Mouse (Mus musculus): ENCODE measurements around the gene Ugt1a6b. TPM values are rescaled to one million over a fixed set of nuclear protein-coding genes. Genes with fewer than 3 reads are reported as not detected.
"Not testable (repeated sequence)": the region's sequence is repeated elsewhere in the genome, so short reads cannot be mapped to it uniquely, and the experiment has no call there.

The Ugt1a6b gene
- polyA plus RNA-seq, 1 experiment from 2014 or later = 1.0 TPM

DNA sequence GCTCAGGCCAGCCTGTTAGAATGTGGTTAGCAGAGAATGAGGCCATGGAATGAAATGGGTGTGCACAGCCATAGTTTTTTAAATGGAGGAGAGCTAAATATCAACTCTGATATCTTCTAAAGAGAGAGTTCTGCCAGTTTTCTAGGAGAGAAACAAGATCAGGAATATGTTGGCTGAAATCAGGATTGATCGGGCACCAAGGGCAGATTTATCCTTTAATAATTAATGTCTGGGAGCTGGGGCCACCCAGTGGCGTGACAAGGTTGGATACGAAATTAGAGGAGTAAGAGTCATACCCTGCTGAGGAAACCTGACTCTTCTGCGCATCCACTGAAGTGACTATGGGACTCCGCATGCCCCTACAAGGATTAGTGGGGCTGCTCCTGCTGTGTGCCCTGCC lies 62.7 kb downstream of the Ugt1a6b start, which contains the start of gene Ugt1a5:
Ugt1a5 (plus strand) TSS at position 302 of the 400 bp plus-strand sequence.
- Histone ChIP-seq H3K27me3 (no peaks in the 10 kb centered on the region), H3K9ac (no peak within 1 kb of the TSS), H3K36me3 (no peaks in the 10 kb centered on the region), H3K9me3 (replicated peaks) (no peaks in the 10 kb centered on the region), H3K27ac (no peak within 1 kb of the TSS), H3K4me3 (no peak within 1 kb of the TSS), H3K4me2 (replicated peaks) (no peak within 1 kb of the TSS), H3K4me1 (no peaks in the 10 kb centered on the region)
- ATAC-seq (ENCODE audit: low FRiP score) = no peak
- 81% methylated on average over 5 of the region's 5 CpGs for WGBS

DNA sequence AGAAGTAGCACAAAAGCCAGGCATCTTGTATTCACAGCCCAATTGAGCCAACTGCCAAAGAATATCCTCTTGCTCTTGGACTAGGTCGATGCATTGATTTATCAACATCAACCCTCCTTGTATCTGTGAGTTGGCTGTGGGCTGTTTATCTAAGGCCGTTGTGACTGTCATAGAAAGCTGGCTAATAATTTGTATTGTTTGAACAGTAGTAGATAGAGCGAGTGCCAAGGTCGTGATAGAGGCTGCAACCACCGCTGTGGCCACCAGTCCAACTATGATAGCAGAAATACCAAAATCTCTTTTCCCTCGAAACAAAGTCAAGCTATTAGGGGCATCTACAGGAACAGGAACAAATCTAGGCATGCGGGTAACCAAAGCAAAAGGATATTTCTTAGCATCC lies 69.1 kb downstream of the Ugt1a6b start:
- not testable (repeated sequence) for ATAC-seq (ENCODE audit: low FRiP score); H3K4me3 ChIP-seq
- WGBS = 83% methylated on average over 6 of the region's 7 CpGs

DNA sequence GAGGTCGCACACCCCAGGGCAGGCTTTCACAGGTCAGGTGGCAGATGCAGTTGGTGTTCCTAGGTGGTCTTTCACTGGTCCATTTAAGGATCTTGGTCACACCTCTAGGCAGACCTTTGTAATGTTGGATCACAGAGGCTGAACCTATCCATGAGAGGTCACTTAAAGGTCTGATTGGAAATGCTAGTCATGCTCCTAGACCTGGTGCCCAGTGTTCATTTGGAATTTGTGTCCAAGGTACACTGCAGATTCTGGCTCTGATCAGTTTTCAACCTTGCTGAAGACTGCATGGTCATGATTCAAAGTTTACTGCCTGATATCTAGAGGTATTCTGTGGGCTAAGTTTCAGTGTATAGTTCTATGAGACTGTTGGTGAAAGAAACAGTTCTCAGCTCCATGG lies 76.6 kb downstream of the Ugt1a6b start:
- no peaks in the 10 kb centered on the region for H3K27me3 ChIP-seq
- H3K36me3 ChIP-seq = no peaks in the 10 kb centered on the region
- ATAC-seq (ENCODE audit: low FRiP score) = no peak
- WGBS = 77% methylated on average over 1 of the region's 1 CpGs
- no peaks in the 10 kb centered on the region for H3K4me1 ChIP-seq
- no peak overlapping the region for H3K27ac ChIP-seq
- H3K9ac ChIP-seq = no peak overlapping the region
- H3K4me2 ChIP-seq (replicated peaks) = no peak overlapping the region
- no peak overlapping the region for H3K4me3 ChIP-seq
- peaks cover 20% of the 10 kb centered on the region for H3K9me3 ChIP-seq (replicated peaks)

More for the DNA sequence above, 69.1 kb downstream of the Ugt1a6b start:
- not testable (repeated sequence) for H3K9ac ChIP-seq; H3K9me3 ChIP-seq (replicated peaks); H3K27me3 ChIP-seq; H3K4me1 ChIP-seq; H3K4me2 ChIP-seq (replicated peaks); H3K36me3 ChIP-seq; H3K27ac ChIP-seq

DNA sequence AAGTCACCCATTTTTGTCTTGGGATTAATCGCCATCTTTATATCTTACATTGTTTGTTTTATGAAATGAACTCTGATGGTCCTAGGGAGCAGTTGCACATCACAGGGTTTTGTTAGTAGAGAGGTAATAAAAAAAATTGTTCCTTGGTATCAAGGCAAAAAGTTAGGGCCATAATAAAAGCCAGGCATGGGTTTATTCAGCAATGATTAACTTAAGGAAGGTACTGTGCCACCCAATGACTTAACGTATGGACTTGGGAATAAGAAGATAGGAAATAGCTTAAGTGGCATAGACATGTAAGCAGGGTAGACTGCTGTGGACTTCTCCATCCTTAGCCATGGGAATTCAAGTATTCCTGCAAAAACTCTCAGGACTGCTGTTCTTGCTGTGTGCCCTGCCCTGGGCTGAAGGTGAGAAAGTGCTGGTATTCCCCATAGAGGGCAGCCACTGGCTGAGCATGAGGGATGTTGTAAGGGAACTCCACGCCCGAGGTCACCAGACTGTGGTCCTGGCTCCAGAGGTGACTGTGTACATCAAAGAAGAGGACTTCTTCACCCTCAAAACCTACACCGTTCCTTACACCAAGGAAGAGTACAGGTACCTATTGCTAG lies 83.4 kb downstream of the Ugt1a6b start:
- ATAC-seq (ENCODE audit: low FRiP score) = no peak
- Histone ChIP-seq H3K4me2 (replicated peaks) (no peak overlapping the region), H3K4me1 (no peaks in the 10 kb centered on the region), H3K27me3 (no peaks in the 10 kb centered on the region), H3K9ac (no peak overlapping the region), H3K36me3 (no peaks in the 10 kb centered on the region), H3K27ac (no peak overlapping the region), H3K4me3 (no peak overlapping the region), H3K9me3 (replicated peaks) (0 out of 2 replicates have a peak, but pooled peaks cover 3% of the 10 kb centered on the region)
- WGBS = 85% methylated on average over 5 of the region's 5 CpGs

DNA sequence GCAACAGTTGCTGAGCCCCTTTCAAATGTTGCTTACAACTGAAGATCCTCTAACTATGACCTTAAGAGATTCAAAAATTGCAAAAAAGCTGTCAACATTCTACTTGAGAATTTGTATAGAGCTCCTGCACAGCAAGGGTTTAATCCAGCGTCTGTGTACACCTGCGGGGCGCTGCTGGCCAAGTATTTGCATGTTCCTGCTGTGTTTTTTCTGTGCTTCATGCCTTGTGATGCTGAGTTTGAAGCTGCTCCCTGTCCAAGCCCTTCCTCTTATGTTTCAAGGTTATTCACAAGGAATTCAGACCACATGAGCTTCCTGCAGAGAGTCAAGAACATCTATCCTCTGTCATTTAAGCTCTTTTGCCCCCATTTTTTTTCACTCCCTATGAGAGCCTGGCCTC lies 89.1 kb downstream of the Ugt1a6b start:
- no peak for ATAC-seq (ENCODE audit: low FRiP score)
- WGBS = 57% methylated on average over 3 of the region's 3 CpGs
- Histone ChIP-seq H3K4me1 (no peaks in the 10 kb centered on the region), H3K4me3 (no peak overlapping the region), H3K27me3 (no peaks in the 10 kb centered on the region), H3K27ac (no peak overlapping the region), H3K9me3 (replicated peaks) (no peaks in the 10 kb centered on the region), H3K36me3 (no peaks in the 10 kb centered on the region), H3K9ac (no peak overlapping the region), H3K4me2 (replicated peaks) (no peak overlapping the region)

DNA sequence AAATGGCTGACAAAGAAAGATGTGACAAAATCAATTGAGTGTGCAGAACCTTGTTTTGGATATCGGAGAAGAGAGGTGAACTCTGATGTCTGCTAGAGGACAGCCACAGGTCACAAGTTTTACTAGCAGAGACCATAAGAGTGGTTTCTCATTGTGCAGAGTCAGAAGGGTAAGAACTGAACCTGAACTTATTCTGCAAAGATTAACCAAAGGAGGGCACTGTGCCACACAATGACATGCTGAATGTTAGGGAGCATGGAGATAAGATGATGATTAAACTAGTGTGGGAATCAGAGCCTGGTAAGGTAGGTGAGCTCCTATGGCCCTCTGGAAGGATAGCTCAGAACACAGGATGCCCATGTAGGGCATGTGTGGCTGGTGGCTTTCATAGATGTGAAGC lies 92.6 kb downstream of the Ugt1a6b start:
- Histone ChIP-seq H3K4me1 (no peaks in the 10 kb centered on the region), H3K9ac (no peak overlapping the region), H3K27ac (no peak overlapping the region), H3K4me3 (no peak overlapping the region), H3K4me2 (replicated peaks) (no peak overlapping the region), H3K9me3 (replicated peaks) (no peaks in the 10 kb centered on the region), H3K27me3 (no peaks in the 10 kb centered on the region), H3K36me3 (no peaks in the 10 kb centered on the region)
- 86% methylated on average over 1 of the region's 1 CpGs for WGBS
- ATAC-seq (ENCODE audit: low FRiP score) = no peak

DNA sequence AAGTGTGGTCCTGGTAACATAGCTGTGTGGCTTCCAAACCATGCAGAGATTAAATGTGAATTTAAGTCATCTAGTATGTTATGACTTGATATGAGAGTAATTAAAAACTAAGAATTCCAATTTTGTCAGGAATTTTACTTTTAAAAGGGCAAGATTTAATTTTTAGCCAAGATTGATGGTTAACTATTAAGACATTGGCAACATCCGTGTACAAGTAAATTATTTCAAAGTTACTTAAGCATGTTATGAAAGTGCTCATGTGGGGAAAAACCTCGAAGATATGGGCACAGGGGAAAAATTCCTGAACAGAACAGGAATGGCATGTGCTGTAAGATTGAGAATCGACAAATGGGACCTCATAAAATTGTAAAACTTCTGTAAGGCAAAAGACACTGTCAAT lies 94.4 kb downstream of the Ugt1a6b start:
- 80% methylated on average over 3 of the region's 3 CpGs for WGBS
- Histone ChIP-seq H3K4me1 (no peaks in the 10 kb centered on the region), H3K36me3 (no peaks in the 10 kb centered on the region), H3K9me3 (replicated peaks) (no peaks in the 10 kb centered on the region), H3K4me2 (replicated peaks) (no peak overlapping the region), H3K27ac (no peak overlapping the region), H3K27me3 (no peaks in the 10 kb centered on the region), H3K4me3 (no peak overlapping the region), H3K9ac (no peak overlapping the region)
- ATAC-seq (ENCODE audit: low FRiP score) = no peak

DNA sequence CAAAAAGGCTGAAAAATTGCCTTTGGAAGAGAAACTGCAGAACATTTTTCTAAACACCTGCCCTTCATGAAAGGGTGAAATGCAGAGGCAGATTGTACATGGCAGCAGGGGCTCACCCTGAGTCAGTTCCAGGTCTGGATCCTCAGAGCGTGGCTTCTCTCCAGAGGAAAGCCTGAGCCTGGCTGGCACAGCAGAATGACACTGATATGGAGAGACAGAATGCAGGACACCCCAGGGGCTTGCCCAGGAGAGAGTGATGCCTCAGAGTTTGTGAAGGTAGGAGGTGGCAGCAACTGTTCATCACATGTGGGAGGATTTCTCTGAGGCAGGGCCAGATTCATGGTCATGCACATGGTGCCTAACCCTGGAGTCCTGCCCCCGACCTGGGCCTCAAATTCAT lies 96.9 kb downstream of the Ugt1a6b start:
- Histone ChIP-seq H3K9ac (no peak overlapping the region), H3K9me3 (replicated peaks) (no peaks in the 10 kb centered on the region; the same call in 1 of the 2 replicates), H3K4me3 (no peak overlapping the region), H3K4me1 (peaks cover under 1% of the 10 kb centered on the region; the same call in 1 of the 2 replicates), H3K27me3 (no peaks in the 10 kb centered on the region), H3K4me2 (replicated peaks) (no peak overlapping the region), H3K27ac (no peak overlapping the region), H3K36me3 (no peaks in the 10 kb centered on the region)
- ATAC-seq (ENCODE audit: low FRiP score) = no peak
- WGBS = 69% methylated on average over 2 of the region's 2 CpGs

DNA sequence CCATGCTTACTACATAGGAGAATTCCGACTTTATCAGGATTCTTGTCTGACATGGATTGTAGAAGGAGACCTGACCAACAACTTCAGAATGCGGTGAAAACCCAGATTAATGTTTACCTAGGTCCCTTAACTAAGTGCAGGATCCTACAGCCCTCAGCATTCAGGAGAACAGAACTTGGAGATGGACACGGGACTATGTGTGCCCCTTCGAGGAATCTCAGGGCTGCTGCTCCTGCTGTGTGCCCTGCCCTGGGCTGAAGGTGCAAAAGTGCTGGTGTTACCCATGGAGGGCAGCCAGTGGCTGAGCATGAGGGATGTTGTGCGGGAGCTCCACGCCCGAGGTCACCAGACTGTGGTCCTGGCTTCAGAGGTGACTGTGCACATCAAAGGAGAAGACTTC lies 97.4 kb downstream of the Ugt1a6b start, which contains the start of gene Ugt1a2:
Ugt1a2 (plus strand) TSS at position 146 of the 400 bp plus-strand sequence.
- 91% methylated on average over 7 of the region's 7 CpGs for WGBS
- no peaks in the 10 kb centered on the region; the same call in 1 of the 2 replicates for H3K9me3 ChIP-seq (replicated peaks)

DNA sequence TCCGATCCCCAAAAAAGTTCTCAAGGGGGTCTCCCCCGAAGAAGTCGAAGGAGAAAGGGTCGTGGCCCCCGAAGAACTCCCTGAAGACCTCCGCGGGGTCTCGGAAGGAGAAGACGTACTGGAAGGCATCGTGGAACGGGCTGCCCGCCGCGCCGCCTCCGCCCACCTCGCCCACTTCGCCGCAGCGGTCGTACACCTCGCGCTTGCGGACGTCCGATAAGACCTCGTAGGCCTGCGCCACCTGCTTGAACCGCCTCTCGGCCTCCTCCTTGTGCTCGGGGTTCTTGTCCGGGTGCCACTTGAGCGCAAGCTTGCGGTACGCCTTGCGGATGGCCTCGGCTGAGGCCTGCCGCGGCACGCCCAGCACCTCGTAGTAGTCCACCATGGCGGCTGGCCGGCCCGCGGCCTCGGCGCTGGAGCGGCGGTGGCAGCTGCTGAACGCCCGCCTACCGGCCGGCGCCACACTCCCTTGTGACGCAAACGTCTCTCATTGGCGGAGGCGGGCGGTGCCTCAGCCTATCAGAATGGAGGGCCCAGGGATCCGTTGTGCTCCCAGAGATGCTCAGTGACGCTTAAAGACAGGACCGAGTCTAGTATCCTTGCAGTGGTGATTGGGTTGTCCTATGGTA lies 102.4 kb downstream of the Ugt1a6b start, which contains the start of gene Dnajb3:
Dnajb3 (minus strand) TSS at position 489 of the 629 bp plus-strand sequence.
- peak within 1 kb of the TSS; percentile 67 for H3K9ac ChIP-seq
- no peaks in the 10 kb centered on the region for H3K36me3 ChIP-seq
- ATAC-seq (ENCODE audit: low FRiP score) = peak; percentile 100
- H3K27ac ChIP-seq = peak within 1 kb of the TSS; percentile 48; the same call in 1 of the 2 replicates
- no peaks in the 10 kb centered on the region for H3K27me3 ChIP-seq
- peak within 1 kb of the TSS; percentile 46 for H3K4me3 ChIP-seq
- 5% methylated on average over 55 of the region's 62 CpGs for WGBS
- H3K4me2 ChIP-seq (replicated peaks) = peak within 1 kb of the TSS; percentile 75
- no peaks in the 10 kb centered on the region; the same call in 1 of the 2 replicates for H3K9me3 ChIP-seq (replicated peaks)
- H3K4me1 ChIP-seq = peaks cover 6% of the 10 kb centered on the region

More for the DNA sequence above, 97.4 kb downstream of the Ugt1a6b start, which contains the start of gene Ugt1a2:
- ATAC-seq (ENCODE audit: low FRiP score) = no peak
- Histone ChIP-seq H3K4me1 (peaks cover 6% of the 10 kb centered on the region), H3K27ac (no peak within 1 kb of the TSS), H3K36me3 (no peaks in the 10 kb centered on the region), H3K9ac (no peak within 1 kb of the TSS), H3K4me3 (no peak within 1 kb of the TSS), H3K27me3 (no peaks in the 10 kb centered on the region), H3K4me2 (replicated peaks) (no peak within 1 kb of the TSS)

DNA sequence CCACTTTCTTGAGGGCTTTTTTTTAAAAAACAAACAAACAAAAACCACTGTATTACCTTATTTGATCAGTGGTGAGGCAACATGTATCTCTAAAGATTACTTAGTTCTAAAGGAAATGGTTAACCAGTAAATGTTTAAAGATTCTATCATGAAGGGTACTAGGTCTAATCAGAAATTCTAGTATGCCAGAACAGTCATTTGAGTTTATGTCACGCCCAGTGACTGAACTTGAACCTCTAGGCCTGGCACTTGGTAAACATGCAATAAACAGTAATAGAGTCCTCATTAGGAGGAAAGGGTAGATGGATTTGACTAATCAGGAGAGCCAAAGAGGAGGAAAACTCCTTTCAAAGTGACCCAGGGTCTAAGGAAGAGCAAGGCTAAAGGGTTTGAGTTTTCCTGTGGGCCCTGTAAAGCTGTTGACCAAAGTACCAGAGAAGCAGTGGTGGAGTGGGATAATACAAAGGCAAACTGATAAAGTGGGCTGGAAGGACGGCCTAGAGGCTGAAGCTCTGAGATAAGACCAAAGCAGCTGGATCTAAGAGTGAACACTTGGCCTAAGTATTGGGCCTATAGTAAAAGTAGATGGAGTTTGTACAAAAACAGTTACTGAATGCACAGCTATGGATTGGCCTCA lies 103.9 kb downstream of the Ugt1a6b start:
- Histone ChIP-seq H3K4me3 (no peak overlapping the region), H3K27ac (no peak overlapping the region), H3K9ac (no peak overlapping the region), H3K27me3 (no peaks in the 10 kb centered on the region), H3K36me3 (no peaks in the 10 kb centered on the region), H3K4me2 (replicated peaks) (no peak overlapping the region), H3K9me3 (replicated peaks) (peaks cover 7% of the 10 kb centered on the region), H3K4me1 (peaks cover 6% of the 10 kb centered on the region)
- no peak for ATAC-seq (ENCODE audit: low FRiP score)
- 88% methylated on average over 2 of the region's 2 CpGs for WGBS

DNA sequence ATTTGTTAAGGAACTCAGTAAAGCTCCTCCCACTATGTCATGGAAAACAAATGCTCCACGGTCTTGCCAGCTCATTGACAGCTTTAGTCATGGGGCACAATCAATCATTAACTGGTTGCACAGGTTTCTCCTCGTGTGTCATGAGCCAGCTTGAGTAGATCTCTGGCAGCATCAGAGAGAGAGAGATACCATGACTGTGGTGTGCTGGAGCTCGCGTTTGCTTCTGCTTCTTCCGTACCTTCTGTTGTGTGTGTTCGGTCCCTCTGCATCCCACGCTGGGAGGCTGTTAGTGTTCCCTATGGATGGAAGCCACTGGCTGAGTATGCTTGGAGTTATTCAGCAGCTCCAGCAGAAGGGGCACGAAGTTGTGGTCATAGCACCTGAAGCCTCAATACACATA lies 108.8 kb downstream of the Ugt1a6b start, which contains the start of gene Ugt1a1:
Ugt1a1 (plus strand) TSS at position 148 of the 400 bp plus-strand sequence.
- peak; percentile 14; the same call in 1 of the 2 replicates for ATAC-seq (ENCODE audit: low FRiP score)
- Histone ChIP-seq H3K4me3 (no peak within 1 kb of the TSS), H3K9me3 (replicated peaks) (peaks cover 52% of the 10 kb centered on the region), H3K27me3 (no peaks in the 10 kb centered on the region), H3K27ac (no peak within 1 kb of the TSS), H3K36me3 (no peaks in the 10 kb centered on the region), H3K4me1 (no peaks in the 10 kb centered on the region), H3K4me2 (replicated peaks) (no peak within 1 kb of the TSS), H3K9ac (no peak within 1 kb of the TSS)
- WGBS = 70% methylated on average over 8 of the region's 8 CpGs
